Mouse (Mus musculus) G1E (cell line): ENCODE data around the gene Pkhd1. TPM values are rescaled to one million over a fixed set of nuclear protein-coding genes. Genes with fewer than 3 reads are reported as not detected.

Experiments used
- ATAC-seq: 2 replicates; pipeline ENCODE4 v1.8.0; 2016; ENCODE audit warnings: mild to moderate bottlenecking; ENCODE audit not compliant: insufficient number of reproducible peaks, poor library complexity, low FRiP score, severe bottlenecking; ENCODE audit errors: extremely low read depth
- DNase-seq: peaks from one replicate; pipeline ENCODE4 v3.0.0; 2012; ENCODE audit warnings: low spot score
- H3K27me3 ChIP-seq: 2 replicates; pipeline ENCODE4 v1.6.1; 2012; ENCODE audit warnings: mild to moderate bottlenecking, low read length, inconsistent platforms; ENCODE audit not compliant: insufficient read depth
- H3K36me3 ChIP-seq: replicated peaks from 2 replicates; pipeline ENCODE3; 2012; ENCODE audit warnings: mild to moderate bottlenecking, inconsistent platforms
- H3K4me1 ChIP-seq: 2 replicates; pipeline ENCODE4 v1.6.1; 2012; ENCODE audit warnings: low read depth, low read length, inconsistent platforms, mixed read lengths; ENCODE audit not compliant: insufficient read depth
- H3K4me3 ChIP-seq: 2 replicates; pipeline ENCODE4 v1.5.1; 2012; ENCODE audit warnings: low read depth, mild to moderate bottlenecking, inconsistent platforms, low read length, moderate library complexity, mixed read lengths
- H3K9me3 ChIP-seq: replicated peaks from 2 replicates; pipeline ENCODE4 v1.6.1; 2012; ENCODE audit warnings: inconsistent platforms
- CTCF ChIP-seq: IDR thresholded peaks from 2 replicates; pipeline ENCODE4 v1.5.1; 2012; ENCODE audit warnings: low read depth, low read length, inconsistent platforms, mixed read lengths
- GATA1 ChIP-seq: IDR thresholded peaks from 2 replicates; pipeline ENCODE4 v1.6.1; 2012; ENCODE audit warnings: borderline replicate concordance, low read length, inconsistent platforms, mixed read lengths
- GATA2 ChIP-seq: IDR thresholded peaks from 2 replicates; pipeline ENCODE4 v1.6.1; 2012; ENCODE audit warnings: low read depth, low read length, inconsistent platforms, borderline replicate concordance
- POLR2AphosphoS5 ChIP-seq: IDR thresholded peaks from 2 replicates; pipeline ENCODE4 v1.6.1; 2012; ENCODE audit warnings: low read depth, low read length, inconsistent platforms; ENCODE audit not compliant: insufficient replicate concordance
- TAL1 ChIP-seq: conservative IDR thresholded peaks from 2 replicates; pipeline ENCODE4 v1.6.1; 2012; ENCODE audit warnings: low read depth, low read length, inconsistent platforms, mixed read lengths
- polyA plus RNA-seq: library from polyadenylated mRNA; stranded (reverse); fragments of >175 nt; gene quantifications from 2 replicates; pipeline ENCODE4 v1.2.3, GENCODE M21; 2012
- total RNA-seq, 2 experiments: library from RNA; stranded (forward) in 1 of 2; stranded (reverse) in 1 of 2; fragments of 200-1000 nt in 1 of 2; fragments of >200 nt in 1 of 2; fragmentation: Nextera tagmentation in 1 of 2; gene quantifications; 2 replicates each; pipeline ENCODE4 v1.2.3; 2014 to 2017

Pkhd1 gene
- total RNA-seq (2014; fragmentation: Nextera tagmentation) (not detected in 2 replicates), total RNA-seq (2017) (0.06 and 0.49 TPM in 2 replicates), polyA plus RNA-seq (not detected in 2 replicates)

DNA sequence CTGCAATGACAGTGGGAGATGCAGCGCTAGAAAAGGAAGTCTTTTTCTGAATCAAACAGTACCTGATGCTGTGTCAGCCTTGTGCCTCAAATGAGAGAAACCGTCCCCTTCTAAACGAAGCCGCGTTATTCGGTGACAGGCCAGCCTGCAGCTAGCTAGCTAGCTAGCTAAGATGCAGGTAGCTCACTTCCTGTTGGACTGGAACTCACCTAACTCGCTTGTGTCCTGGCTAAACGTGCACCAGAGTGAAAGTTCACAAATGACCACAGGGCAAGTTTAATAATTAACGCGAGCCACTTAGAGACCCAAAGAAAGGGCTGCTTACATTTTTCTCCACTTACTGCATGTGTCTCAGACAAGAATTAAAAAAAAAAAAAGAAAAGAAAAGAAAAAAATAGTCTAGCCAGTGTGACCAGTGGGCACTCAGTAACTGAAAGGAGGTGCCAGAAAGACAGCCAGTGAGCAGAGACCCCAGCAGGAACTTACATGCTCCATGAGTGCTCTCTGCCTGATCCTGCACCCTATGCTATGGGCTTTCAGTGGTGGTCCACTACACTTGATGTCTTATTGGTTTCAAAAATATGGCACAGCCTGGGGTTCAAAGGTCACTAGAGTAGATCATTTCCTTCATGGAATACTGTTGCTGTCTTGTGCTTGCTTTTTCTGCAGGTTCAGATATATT lies at the start of gene Pkhd1:
TSS of gene Pkhd1 (minus strand) at position 216 of the 682 bp plus-strand sequence.
- TF ChIP-seq GATA1 (no peak), CTCF (no peak), POLR2AphosphoS5 (no peak), TAL1 (no peak), GATA2 (no peak)
- no peak for DNase-seq
- H3K4me3 ChIP-seq = no peak within 1 kb of the TSS
- no peaks in the 10 kb centered on the region for H3K36me3 ChIP-seq
- no peaks in the 10 kb centered on the region for H3K27me3 ChIP-seq
- no peak for ATAC-seq
- H3K4me1 ChIP-seq = no peaks in the 10 kb centered on the region
- no peaks in the 10 kb centered on the region for H3K9me3 ChIP-seq

DNA sequence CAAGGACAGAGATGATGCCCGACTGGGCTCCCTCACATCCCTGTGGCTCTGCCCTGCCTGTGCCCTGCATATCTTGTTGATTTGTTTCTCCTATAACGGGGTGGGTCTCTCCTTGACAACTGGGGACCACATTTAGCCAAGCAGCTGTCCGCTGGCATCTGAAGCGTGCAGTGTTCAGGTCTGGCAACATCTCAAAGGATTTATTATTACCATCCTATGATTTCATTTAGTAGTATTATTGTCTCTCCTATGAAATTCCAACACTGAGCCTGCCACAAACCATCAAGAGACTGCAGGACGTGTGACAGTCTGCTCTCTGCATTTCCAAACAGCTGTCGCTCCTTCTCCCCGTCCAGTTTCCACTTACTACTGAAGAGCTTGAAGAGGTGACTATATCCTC lies 49.7 kb upstream of the Pkhd1 start:
- DNase-seq (no peak), ATAC-seq (no peak)
- Histone ChIP-seq H3K36me3 (no peaks in the 10 kb centered on the region), H3K4me1 (no peaks in the 10 kb centered on the region), H3K9me3 (no peaks in the 10 kb centered on the region), H3K27me3 (peaks cover 5% of the 10 kb centered on the region; the same call in 1 of the 2 replicates), H3K4me3 (no peak overlapping the region)
- TF ChIP-seq GATA1 (no peak), GATA2 (no peak)

DNA sequence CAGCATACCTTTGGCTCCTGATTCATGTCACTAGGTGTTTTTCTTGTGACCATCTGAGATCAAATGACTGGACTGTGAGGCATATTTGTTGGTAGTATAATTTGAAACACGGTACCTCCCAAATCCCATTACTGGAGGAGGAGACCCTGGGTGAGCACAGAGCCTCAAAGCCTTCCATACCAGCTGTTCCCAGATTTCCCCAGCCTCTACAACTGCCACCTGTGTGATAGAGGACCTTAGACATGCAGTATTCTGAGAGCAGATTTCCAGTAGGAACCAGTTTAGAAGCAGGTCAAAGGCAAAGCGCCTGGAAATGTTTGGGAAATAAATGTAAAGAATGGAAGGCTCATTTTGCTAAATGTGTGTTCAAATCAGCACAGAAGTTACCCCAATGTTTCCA lies 48.4 kb upstream of the Pkhd1 start:
- no peaks in the 10 kb centered on the region for H3K4me1 ChIP-seq

DNA sequence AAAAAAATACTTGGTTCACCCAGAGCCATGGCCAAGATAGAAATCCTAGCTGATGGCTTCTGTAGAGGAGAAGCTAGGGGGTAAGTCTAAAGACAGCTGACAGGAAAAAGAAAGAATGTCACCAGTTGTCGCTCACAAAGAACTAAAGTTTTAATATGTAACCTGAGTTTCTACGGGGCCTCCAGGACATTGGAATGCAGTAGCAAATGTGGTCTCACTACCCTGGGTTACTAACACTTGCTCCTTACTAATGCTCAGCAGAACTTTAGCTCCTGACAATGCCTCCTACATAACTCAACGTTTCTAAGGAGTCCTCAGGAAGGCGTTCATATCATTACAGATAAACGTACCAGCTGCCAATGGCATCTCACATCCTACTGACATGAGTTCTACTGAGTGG lies 37.2 kb upstream of the Pkhd1 start:
- Histone ChIP-seq H3K4me1 (no peaks in the 10 kb centered on the region), H3K4me3 (no peak overlapping the region), H3K27me3 (peaks cover 4% of the 10 kb centered on the region; the same call in 1 of the 2 replicates), H3K36me3 (no peaks in the 10 kb centered on the region), H3K9me3 (no peaks in the 10 kb centered on the region)
- TF ChIP-seq CTCF (no peak), GATA1 (no peak), TAL1 (no peak), POLR2AphosphoS5 (no peak), GATA2 (no peak)
- ATAC-seq (no peak), DNase-seq (no peak)

More for the DNA sequence above, 48.4 kb upstream of the Pkhd1 start:
- DNase-seq (no peak), ATAC-seq (no peak)
- no peak overlapping the region for H3K4me3 ChIP-seq
- no peaks in the 10 kb centered on the region for H3K9me3 ChIP-seq
- H3K27me3 ChIP-seq = peaks cover 4% of the 10 kb centered on the region; the same call in 1 of the 2 replicates
- no peaks in the 10 kb centered on the region for H3K36me3 ChIP-seq
- no peak for TF ChIP-seq GATA2
- no peak for TF ChIP-seq CTCF
- TF ChIP-seq POLR2AphosphoS5 = no peak
- TF ChIP-seq GATA1 = no peak
- TF ChIP-seq TAL1 = no peak

DNA sequence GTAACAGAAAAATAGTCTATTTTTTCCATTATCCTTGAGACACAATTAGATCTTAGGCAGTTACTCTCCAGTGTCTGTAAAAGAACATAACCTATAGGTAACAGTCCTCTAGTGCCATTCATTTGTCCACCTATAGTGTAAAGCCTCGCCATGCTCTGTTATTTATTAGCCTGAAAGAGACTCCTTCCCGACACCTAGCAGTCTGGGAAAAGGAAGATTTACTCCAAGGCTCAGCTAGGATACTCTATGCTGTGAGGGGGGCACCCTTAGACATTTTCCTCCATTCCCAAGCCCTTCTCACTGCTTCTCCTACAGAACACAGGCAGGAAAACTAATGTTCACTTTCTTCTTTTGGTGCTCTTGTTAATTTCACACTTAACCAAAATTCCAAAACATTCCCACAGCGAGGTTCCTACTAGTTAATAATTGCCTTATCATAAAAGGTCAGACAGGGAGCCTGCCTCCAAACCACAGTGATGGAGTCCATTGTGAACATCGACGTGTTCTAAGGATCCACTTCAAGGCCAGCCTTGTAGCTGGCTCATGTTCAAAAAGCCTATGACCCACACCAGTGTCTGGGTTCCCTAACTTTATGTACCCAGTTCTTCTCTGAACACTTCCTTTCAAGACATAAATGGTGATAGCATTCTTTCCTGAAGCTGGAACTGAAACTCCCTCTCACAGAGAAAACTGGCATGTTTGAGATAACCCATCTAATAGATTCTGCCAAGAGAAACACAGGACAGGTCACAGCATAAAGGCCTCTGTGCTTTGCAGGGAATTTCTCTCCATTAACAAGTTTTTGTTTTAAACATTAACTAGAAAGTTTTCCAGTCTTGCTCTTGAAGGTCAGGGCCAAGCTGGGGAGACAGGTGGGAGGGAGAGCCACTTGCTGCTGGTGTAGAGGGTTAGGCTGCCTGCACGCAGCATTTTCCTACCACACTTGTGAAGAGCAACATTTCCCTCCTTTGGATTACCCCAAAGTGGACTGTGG lies 35.9 kb upstream of the Pkhd1 start:
- Histone ChIP-seq H3K9me3 (no peaks in the 10 kb centered on the region), H3K4me3 (no peak overlapping the region), H3K36me3 (no peaks in the 10 kb centered on the region), H3K4me1 (no peaks in the 10 kb centered on the region), H3K27me3 (peaks cover 4% of the 10 kb centered on the region; the same call in 1 of the 2 replicates)
- ATAC-seq = no peak
- no peak for DNase-seq
- no peak for TF ChIP-seq GATA2
- TF ChIP-seq TAL1 = no peak
- TF ChIP-seq GATA1 = no peak
- TF ChIP-seq POLR2AphosphoS5 = no peak
- no peak for TF ChIP-seq CTCF

DNA sequence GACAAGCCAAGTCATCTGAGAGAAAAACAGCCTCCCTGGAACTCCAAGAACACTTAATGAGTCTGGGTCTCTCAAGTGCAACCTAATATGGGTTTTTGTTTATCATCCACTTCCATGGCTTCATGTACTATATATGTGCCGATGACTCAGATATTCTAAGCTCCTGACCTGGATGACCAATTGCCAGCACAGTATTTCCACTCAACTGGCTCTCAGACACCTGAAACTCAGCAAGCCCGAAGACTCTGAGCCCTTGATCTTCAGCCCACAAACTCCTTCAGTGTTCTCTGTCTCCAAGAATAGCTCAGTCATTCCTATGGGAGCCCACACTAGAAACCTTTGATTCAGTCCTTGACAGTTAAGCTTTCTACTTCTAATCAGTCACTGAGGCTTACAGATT lies 17.0 kb upstream of the Pkhd1 start:
- H3K9me3 ChIP-seq = no peaks in the 10 kb centered on the region
- ATAC-seq (no peak), DNase-seq (no peak)
- H3K4me1 ChIP-seq = no peaks in the 10 kb centered on the region
- no peaks in the 10 kb centered on the region for H3K36me3 ChIP-seq
- TF ChIP-seq CTCF (no peak), TAL1 (no peak), GATA2 (no peak), POLR2AphosphoS5 (no peak), GATA1 (no peak)
- no peaks in the 10 kb centered on the region for H3K27me3 ChIP-seq
- H3K4me3 ChIP-seq = no peak overlapping the region
